Mouse (Mus musculus): Measurements from ENCODE around the gene Top2a. TPM values are rescaled to one million over a fixed set of nuclear protein-coding genes. Genes with fewer than 3 reads are reported as not detected.
A peak's percentile ranks its signal among the peaks of the same experiment; 100 is the strongest.

The Top2a gene
- 1 to 10 TPM in 1 of 2 experiments, under 1 TPM in 1; 0.87 to 1.3 TPM for total RNA-seq (2021)

DNA sequence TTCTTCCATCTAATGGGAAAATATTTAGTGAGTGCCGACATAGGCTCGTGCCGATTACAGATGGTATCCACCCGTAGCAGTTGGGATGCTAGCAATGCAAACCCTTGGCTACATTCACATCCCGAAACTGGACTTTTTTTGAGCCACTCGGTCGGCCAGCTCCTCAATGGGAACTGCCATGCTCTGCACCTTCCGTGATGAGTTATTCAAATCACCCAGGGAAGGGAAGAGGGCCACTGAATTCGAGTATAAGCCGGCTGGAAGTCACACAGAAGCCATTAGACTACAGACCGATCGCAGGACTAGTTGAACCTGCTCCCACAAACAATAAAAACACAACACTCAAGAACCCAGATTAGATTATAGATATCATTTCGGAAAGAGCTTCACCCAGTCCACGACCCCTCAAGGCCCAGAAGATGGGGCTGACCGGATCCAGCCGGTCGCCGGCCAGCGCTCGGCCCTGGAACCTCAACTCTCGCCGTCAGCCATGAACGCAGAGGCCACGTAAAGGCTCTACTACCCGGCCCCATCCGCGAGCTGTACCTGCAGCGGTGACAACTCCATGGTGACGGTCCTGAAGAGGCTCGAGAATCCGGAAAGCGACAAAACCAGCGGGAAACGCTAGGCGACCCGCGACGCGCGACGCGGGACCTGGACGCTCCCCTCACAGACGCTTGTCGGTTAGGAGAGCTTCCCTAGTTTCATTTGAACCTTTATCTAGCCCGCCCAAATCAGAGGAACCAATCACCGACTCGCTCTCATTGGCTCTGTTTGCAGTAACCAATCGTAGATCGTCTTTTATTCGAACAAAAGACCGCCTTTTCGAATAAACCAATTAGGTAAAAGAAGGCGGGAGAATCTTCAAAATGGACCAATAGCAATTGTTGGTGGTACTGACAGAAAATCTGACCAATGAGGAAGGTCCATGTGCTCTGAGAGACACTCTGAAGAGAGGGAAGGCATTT, at the start of gene Top2a:
Top2a (minus strand) TSS at position 690 of the 968 bp plus-strand sequence.
- intact Hi-C loops (cut with DNase I) = no loop called here
- DNase-seq (ENCODE audit: low spot score in 2 of 2) = peak; percentile 97 to 99

DNA sequence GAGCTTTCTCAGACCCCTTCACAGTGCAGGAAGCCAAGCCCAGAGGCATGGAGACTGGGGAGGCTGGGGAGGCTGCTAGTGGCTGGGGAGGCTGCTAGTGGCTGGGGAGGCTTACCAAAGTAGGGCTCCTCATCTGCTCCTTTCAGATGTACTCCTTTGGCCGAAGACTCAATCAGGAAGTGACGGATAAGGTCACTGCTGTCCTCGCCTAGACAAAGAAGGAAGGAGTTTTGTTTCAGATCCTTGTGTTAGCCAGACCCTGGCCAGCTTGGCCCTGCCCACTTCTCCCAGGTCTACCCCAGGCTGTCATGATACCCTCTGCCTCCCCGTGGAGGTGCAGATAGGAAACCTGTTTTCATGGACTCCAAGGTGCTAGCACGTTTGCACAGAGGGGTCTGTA, 49.8 kb upstream of the Top2a start:
- no peak for DNase-seq (ENCODE audit: low spot score in 2 of 2)
- intact Hi-C loops (cut with DNase I) = no loop called here

DNA sequence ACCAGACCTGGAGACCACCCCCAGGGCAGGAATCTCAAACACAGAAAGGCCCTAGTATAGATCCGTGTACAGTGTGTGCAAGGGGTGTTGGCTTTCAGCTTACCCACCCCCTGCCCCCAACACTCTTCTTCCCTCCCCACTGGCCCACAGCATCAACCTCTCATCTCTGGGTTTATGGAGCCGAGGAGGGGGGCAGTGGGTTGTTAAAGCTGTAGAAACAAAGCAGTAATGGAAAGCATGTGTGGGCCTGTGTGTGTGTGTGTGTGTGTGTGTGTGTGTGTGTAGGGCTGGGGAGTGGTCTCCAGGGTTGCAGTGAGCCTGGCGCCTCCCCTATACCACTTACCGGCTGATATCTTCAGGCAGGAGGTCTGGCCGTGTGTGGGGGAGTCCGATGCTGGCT, 47.9 kb upstream of the Top2a start:
- DNase-seq (ENCODE audit: low spot score in 2 of 2) = no peak
- intact Hi-C loops (cut with DNase I) = no loop called here

DNA sequence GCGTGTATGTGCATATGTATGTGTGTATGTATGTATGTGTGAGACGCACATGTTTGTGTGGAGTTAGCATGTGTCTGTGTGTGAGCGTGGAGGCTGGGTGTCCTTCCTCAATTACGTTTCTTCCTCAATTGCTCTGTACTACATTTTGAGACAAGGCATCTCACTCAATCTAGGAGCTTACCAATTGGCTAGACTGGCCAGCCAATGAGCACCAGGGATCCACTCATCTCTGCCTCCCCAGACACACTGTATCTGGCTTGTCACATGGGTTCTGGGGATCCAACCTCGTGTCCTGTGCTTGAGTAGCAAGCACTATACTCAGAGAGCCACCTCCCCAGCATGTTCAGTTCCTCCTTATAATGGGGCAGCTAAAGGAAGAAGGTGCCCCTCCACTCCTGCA, 44.5 kb upstream of the Top2a start:
- intact Hi-C loops (cut with DNase I) = no loop called here
- no peak for DNase-seq (ENCODE audit: low spot score in 2 of 2)

DNA sequence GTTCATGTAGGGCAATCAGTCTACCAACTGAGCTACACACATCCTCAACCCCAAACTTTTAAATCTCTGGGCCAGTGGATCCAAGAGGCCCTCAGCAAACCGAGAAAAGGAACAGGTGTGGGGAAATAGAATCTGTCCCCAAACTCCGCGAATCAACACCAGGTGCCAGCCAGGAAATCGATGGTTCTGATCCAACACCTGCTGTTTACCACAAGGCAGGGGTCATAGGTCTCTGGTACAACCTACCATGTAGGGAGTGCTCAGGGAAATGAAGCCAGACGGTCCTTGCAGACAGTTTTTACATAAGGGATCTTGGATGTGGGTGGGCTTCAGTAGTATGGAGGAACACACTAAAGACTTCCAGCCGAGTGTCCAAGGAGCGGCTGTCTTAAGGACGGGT, 43.6 kb upstream of the Top2a start:
- intact Hi-C loops (cut with DNase I) = no loop called here
- no peak for DNase-seq (ENCODE audit: low spot score in 2 of 2)

DNA sequence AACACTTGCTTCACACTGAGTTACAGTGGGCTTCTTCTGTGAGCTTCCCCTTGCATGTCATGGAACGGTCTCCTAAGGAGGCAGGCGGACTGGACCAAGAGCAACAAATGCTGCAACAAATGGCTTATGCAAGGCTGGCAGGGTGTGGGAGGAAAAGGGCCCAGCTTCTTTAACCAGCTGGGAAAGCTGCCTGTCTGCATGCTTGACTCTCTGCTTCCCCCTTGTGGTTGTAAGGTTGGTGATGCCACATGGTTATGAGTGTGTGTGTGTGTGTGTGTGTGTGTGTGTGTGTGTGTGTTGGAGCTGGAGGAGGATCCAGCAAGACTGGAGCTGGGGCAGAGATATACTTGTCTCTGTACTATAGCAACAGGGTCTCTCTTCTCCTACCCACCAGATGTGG, 42.0 kb upstream of the Top2a start:
- intact Hi-C loops (cut with DNase I) = no loop called here
- DNase-seq (ENCODE audit: low spot score in 2 of 2) = peak; percentile 80 to 93

DNA sequence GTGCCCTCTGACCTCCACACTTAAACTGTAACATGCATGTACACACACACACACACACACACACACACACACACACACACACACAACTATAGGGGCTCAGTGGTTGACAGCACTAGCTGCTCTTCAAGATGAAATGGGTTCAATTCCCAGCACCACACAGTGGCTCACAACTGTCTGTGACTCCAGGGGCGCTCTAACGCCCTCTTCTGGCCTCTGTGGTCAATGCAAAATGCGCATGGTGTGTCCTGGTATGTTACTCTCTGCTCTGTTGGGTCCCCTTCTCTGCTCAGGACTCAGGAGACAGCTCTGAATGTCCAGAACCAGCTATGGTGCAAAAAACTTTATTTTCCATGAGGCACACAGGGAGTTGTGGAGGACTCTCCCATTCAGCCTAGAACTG, 41.4 kb upstream of the Top2a start:
- no peak for DNase-seq (ENCODE audit: low spot score in 2 of 2)
- intact Hi-C loops (cut with DNase I) = no loop called here

DNA sequence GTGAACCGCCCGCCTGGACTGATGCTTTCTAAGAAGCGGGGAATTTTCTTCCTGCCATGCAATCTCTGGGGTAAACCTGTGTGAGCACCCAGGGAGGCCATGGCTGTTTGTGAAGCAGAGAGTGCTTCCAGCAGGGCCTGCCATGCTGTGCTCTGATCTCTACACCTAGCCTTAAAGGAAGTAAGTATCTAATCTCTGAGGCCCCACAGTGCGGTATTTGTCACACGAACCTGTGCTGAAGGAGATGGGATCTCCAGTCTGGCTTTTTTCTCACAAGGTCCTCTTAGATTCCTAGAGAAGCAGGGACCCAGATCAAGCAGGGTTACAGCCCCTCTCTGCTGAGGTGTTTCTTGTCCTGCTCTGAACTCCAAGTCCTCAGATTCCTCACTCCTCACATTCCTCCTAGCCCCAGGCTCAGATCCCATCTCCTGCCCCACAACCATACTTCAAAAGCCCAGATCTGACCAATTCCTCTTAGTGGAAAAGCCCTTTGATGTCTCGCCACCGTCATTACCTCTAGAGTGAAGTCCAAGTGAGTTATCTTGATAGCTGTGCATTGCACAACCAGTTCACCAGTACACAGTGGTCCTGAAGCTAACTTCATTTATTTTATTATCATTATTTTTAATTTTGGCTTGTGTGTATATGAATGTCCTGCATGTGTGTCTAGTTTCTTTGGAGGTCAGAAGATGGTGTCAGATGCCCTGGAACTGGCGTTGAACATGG, 39.6 kb upstream of the Top2a start:
- intact Hi-C loops (cut with DNase I) = no loop called here
- DNase-seq (ENCODE audit: low spot score in 2 of 2) = no peak

DNA sequence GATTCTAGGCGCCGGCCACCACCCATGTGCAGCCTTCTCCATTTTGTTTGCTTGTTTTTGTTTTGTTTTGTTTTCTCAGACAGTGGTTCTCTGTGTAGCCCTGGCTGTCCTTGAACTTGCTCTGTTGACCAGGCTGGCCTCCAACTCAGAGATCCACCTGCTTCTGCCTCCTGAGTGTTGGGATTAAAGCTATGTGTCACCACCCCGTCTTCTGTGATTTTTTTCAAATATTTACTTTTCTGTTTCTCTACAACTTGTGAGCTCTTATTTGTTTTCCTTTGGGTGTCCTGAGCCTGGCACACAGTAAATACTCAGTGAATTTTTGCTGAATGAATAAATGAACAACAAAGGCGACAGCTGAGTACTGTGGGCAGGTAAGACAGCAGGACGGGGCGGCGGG, 38.7 kb upstream of the Top2a start:
- no peak for DNase-seq (ENCODE audit: low spot score in 2 of 2)
- intact Hi-C loops (cut with DNase I) = no loop called here

DNA sequence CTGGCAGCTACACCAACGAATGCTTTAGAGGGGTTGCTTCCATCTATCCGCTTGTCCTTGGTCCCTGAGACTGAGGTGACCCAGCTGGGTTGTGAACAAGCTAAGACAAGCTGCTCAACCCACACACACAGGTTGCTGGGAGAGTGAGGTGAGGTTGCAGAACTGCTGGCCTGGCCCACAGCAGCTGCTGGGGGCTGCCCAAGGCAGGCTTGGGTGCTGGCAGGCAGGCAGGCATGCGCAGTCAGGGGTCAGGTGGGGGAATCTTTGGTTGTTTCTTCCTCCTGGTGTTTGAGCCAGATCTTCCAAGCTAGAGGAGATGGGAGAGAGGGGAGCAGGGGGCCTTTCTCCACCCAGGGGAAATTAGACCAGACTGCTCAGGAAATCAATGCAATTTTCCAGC, 36.4 kb upstream of the Top2a start:
- intact Hi-C loops (cut with DNase I) = no loop called here
- DNase-seq (ENCODE audit: low spot score in 2 of 2) = no peak

DNA sequence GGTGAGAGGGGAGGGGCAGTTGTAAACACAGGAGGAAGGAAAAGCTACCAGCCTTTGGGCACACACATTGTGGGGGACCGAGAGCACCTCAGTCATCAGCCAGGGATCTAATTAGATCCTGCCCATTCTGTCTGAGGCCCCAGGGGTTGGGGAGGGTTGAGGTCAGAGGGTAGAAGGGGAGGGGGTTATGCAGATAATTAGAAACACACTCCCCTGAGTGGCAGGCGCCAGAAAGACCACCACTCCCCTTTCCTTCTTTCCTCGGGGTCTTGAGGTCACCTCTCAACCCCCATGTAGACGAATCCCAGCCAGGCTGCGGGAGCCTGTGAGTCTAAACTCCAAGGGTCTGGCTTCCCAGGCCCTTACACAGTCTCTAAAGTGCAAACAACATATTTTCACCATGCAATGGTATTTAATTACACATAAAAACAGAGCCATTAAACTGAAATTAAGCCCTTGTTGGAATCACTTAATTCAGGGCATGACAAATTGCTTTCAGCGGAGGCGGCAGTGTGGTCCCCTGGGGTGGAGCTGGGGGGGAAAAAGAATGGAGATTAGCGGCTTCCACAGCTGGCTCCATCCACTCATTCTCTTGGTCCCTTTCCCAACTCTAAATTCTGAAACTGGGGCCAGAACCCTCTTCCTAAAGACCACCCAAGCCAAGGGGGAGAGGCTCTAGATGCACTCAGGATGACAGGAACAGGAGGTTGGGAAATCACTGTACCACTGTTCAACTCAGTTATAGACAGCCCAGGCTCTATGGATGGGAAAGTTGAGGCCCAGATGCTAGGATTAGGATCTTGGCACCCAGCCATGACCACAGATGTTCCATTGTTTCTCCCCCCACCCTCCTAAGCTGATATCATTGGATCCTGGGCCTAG, 31.8 kb upstream of the Top2a start:
- DNase-seq (ENCODE audit: low spot score in 2 of 2) = no peak
- intact Hi-C loops (cut with DNase I) = no loop called here

DNA sequence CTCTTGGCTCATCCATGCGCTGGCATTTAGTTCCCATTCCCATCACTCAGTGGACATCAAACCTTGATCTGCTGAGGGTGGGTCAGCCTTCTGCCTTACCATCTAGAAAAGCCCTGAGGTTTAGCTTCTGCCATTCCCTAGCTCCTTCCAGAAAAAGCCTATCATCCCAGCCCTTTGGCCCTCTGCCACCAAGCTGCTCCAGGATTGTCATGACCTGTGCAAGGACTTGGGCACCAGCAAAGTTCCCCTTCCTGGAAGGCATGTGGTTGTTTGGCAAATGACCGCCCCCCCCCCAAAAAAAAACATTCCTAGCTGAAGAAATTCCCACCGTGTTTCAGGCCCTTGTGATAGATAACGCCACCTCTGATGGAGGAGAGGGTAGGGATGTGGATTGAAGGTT, 31.2 kb upstream of the Top2a start:
- no peak for DNase-seq (ENCODE audit: low spot score in 2 of 2)
- intact Hi-C loops (cut with DNase I) = no loop called here

DNA sequence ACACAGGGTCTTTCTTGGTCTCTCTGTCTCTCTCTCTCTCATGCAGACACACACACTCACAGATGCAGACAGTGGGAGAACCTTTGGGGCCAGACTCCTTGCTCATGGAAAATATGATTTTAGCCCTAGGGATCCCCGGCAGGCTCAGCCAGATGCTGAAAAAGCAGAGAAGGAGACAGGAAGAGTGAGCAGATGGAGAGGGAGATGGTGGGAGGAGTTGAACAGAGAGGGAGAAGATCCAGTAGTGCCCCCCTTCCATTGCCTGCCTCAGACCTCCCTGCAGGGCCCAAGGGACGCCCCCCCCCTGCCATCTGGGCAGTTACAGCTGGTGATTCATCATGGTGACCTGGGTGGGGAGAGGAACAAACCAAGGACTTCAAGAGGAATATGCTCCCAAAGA, 23.7 kb upstream of the Top2a start:
- peak in 1 of 2 experiments; percentile 71 for DNase-seq (ENCODE audit: low spot score in 2 of 2)

DNA sequence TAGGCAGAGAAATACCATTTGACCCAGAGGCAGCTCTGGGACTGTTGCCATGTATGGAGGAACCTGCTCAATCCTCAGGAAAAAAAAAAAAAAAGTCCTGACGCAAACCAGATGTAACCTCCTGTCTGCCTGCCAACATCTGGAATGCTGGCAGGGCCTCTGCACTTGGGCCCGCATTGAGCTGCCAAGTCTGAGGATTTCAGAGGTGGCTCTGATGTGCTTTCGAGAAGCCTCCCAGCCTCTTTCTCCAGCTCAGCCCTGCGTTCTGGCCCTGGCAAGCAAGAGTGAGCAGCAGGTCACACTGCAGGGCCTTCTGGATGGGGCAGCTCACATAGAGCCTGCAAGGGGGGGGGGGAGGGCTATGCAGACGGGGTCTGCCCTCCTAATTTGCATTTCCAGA, 23.1 kb upstream of the Top2a start:
- no peak for DNase-seq (ENCODE audit: low spot score in 2 of 2)
- intact Hi-C loops (cut with DNase I) = no loop called here

More for the DNA sequence above, 23.7 kb upstream of the Top2a start:
- intact Hi-C loops (cut with DNase I) = no loop called here

DNA sequence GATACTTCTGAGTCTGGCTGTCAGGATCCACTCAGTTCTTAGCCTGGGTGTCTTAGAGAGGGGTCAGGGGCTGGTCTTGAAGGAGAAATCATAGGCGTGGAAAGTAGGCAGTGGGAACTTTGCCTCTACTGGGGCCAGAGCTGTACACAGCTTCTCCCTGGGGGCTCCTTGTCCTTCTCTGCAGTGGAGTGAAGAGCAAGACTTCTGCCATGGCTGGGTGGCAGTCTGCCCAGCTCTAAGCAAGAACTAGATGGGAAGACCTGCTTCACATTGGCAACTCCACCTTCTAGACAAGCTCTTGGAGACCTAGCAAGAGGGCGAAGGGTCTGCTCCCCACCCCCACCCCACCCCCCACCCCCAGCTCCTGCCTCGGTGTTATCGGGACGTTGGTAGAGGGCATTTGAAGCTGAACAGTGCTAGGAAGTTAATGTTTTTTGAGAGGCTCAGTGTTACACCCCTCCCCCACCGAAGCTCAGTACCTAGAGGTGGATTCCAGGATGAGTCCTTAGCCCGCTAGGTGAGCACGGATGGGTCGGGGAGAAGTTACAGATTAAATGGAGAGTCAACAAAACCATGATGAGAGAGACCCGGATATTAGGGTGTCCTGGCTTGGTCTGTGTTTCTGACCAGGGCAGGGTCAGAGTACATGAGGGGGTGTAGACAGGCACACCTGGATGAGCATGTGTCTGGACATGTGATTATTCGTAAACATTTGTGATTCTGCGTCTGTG, 21.3 kb upstream of the Top2a start:
- intact Hi-C loops (cut with DNase I) = no loop called here
- DNase-seq (ENCODE audit: low spot score in 2 of 2) = no peak

DNA sequence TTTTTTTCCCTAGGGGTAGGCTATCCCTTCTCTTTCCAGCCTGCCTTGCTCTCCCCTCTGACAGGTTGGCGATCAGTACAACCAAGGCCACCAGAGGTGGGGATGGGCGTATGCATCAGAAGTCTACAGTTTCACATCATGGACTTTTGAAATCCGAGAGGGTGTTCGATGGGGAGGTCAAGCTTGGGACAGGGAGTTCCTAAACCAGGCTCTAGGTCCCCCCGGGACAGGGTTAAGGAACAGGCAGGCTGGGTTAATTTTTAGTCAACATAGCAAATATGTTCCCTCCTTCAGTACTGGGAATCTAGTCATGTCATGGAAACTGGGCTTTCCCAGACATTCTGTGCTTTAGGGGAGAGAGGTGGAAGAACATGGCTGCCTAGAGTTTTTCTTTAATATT, 20.3 kb upstream of the Top2a start:
- no peak for DNase-seq (ENCODE audit: low spot score in 2 of 2)
- intact Hi-C loops (cut with DNase I) = no loop called here

DNA sequence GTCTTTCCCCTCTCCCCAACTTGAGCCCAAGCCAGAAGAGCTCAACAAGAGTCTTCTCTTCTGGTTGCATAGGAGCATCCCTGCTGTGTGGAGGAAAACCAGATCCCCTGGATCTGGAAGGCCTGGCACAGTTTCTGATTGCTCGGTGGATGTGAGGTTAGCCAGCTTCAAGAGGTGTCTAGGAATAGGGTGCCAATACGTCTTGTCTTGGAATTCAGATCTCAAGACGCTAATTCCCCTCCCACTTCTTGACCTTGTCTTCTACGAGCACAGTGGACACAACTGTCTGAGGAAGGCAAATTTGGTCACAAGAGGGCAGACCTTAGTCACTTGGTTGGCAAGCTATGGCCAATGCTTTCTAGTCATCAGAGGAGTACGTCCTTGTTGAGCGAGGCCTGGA, 19.6 kb upstream of the Top2a start:
- DNase-seq (ENCODE audit: low spot score in 2 of 2) = no peak
- intact Hi-C loops (cut with DNase I) = no loop called here

DNA sequence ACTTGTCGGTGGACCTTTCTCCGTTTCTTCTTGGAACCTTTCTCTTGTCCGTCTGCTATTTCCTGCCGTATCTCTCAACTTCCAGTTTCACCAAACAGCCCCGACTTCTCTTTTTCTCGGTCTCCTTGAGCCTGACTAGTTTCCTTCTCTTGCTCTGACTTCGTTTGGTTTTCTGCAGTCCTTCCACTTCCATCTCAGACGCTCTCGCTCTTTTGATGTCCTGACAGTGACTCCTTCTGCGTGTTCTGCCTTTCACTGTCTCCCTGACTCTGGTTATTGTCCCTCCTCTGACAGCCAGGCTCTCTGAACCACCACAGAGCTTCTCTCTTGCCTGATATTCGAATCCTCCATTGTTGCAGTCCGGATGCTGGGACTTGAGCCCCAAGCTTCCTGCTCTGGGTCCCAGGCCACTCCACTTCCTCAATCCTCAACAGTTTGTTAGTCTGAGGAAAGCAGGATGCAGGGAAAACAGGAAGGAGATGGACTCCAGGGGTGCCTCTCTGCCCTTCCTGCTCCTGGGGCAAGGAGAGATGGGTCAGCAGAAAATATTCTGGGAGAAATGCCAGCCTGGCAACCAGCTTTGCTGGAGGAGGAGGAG, 18.9 kb upstream of the Top2a start:
- intact Hi-C loops (cut with DNase I) = no loop called here

More for the DNA sequence above, 18.9 kb upstream of the Top2a start:
- no peak for DNase-seq (ENCODE audit: low spot score in 2 of 2)

All from left cerebral cortex, postnatal 25 days (tissue).